Mouse (Mus musculus) stomach, embryonic 15.5 days (tissue): Measurements from ENCODE around the gene Mettl7a2. TPM values are rescaled to one million over a fixed set of nuclear protein-coding genes. Genes with fewer than 3 reads are reported as not detected.
A peak's percentile ranks its signal among the peaks of the same experiment; 100 is the strongest.
"Not testable (repeated sequence)": the region's sequence is repeated elsewhere in the genome, so short reads cannot be mapped to it uniquely, and the experiment has no call there.

Source experiments
- ATAC-seq: fragments of 200-750 bp; cut with Nextera tagmentation; 2 replicates; pipeline ENCODE4 v1.8.0; 2017; ENCODE audit warnings: low read depth, moderate number of reproducible peaks, moderate TSS enrichment; ENCODE audit not compliant: insufficient read depth, low FRiP score
- H3K27ac ChIP-seq: fragments of 300-500 bp; sonication (generic); 2 replicates; pipeline ENCODE4 v1.5.1; 2015; ENCODE audit warnings: mild to moderate bottlenecking, inconsistent platforms
- H3K27me3 ChIP-seq: fragments of 300-500 bp; sonication (generic); replicated peaks from 2 replicates; pipeline ENCODE4 v1.6.1; 2015; ENCODE audit warnings: inconsistent platforms
- H3K36me3 ChIP-seq: fragments of 300-500 bp; sonication (generic); 2 replicates; pipeline ENCODE4 v1.6.1; 2015; ENCODE audit warnings: inconsistent platforms
- H3K4me1 ChIP-seq: fragments of 300-500 bp; sonication (generic); 2 replicates; pipeline ENCODE4 v1.6.1; 2015; ENCODE audit warnings: inconsistent platforms
- H3K4me2 ChIP-seq: fragments of 300-500 bp; sonication (generic); 2 replicates; pipeline ENCODE4 v1.6.1; 2015; ENCODE audit warnings: mild to moderate bottlenecking, inconsistent platforms
- H3K4me3 ChIP-seq: fragments of 300-500 bp; sonication (generic); replicated peaks from 2 replicates; pipeline ENCODE4 v1.5.1; 2015; ENCODE audit warnings: inconsistent platforms
- H3K9ac ChIP-seq: fragments of 300-500 bp; sonication (generic); 2 replicates; pipeline ENCODE4 v1.6.1; 2015; ENCODE audit warnings: inconsistent platforms
- H3K9me3 ChIP-seq: fragments of 300-500 bp; sonication (generic); 2 replicates; pipeline ENCODE4 v1.6.1; 2016; ENCODE audit warnings: inconsistent platforms
- WGBS: fragments of 180-500 bp; shearing (Covaris S2); methylation state at CpG from one replicate; pipeline ENCODE4 v1.1.7; 2015; 5-methylcytosine and 5-hydroxymethylcytosine counted together
- polyA plus RNA-seq: library from polyadenylated mRNA; unstranded; fragments of >200 nt; fragmentation: Nextera tagmentation; extraction: Ambion mirVana; gene quantifications from 2 replicates; pipeline ENCODE4 v1.2.1, GENCODE M21; 2015

Gene Mettl7a2
- polyA plus RNA-seq = not detected in 2 replicates

DNA sequence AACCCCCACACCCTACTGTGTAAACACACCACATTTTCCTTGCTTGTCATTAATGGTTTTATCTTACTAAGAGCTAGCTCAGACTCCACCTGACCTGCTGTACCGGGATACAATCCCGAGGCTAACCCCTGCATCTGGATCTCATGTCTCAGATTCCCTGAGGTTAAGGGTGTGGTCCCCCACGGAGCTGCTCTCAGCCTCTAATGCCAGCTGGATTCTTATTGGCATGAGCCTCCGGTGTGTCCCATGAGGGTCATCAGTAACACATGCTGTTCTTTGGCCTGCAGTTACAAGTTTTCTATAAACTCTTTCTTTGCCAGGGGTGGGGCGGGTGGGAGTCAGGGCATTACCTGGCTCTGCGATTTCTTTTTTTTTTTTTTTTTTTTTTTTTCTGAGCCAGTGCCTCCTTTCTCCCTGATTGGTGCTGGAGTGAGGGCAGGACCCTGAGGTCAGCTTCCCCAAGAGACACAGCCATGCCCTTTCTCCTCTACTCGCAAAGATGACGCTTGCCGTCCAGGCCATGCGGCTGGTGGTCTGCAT is at the start of gene Mettl7a2, which contains the start of gene Methig1:
Gene Mettl7a2 (plus strand): TSS at position 490 of the 540 bp plus-strand sequence.
Gene Methig1 (plus strand): TSS at position 439 of the 540 bp plus-strand sequence.
- Histone ChIP-seq H3K9ac (no peak within 1 kb of the TSS), H3K9me3 (no peaks in the 10 kb centered on the region), H3K4me1 (no peaks in the 10 kb centered on the region; the same call in 1 of the 2 replicates), H3K36me3 (no peaks in the 10 kb centered on the region), H3K27ac (no peak within 1 kb of the TSS), H3K27me3 (no peaks in the 10 kb centered on the region), H3K4me2 (no peak within 1 kb of the TSS), H3K4me3 (no peak within 1 kb of the TSS)
- ATAC-seq = no peak
- WGBS = 84% methylated on average over 10 of the region's 10 CpGs

DNA sequence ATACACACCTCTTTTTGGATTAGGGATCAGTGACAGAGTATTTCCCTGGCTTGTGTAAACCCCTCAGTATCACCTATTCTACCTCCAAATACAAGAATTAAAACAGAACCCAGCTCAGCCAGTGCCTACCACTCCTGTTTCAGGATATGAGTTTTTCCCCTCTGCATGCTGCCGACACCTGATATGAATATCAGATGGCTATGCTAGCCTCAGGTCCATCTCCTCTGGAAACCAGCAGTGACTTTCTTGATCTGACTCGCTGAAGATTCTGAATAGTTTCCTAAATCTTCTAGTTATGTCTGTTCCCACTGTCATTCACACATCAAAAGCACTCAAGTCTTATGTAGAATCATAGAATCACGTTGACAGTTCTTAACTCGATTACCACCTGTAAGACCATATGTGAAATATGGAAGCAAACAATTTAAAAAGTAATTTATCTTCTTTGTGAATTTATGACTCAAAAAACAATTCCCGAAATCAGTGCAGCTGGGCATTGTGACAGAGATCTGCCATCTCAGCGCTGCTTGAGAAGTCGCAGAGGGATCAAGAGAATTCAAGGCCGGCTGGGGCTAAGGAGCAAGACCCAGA is 49.5 kb upstream of the Mettl7a2 start:
- WGBS = 39% methylated on average over 8 of the region's 8 CpGs
- 0 out of 2 replicates have a peak, but pooled peaks cover 3% of the 10 kb centered on the region for H3K4me1 ChIP-seq
- no peaks in the 10 kb centered on the region for H3K9me3 ChIP-seq
- peak overlapping the region; percentile 91; the same call in 1 of the 2 replicates for H3K27ac ChIP-seq
- H3K9ac ChIP-seq = no peak overlapping the region
- no peaks in the 10 kb centered on the region for H3K27me3 ChIP-seq
- no peaks in the 10 kb centered on the region for H3K36me3 ChIP-seq
- H3K4me2 ChIP-seq = peak overlapping the region; percentile 78
- no peak for ATAC-seq
- peak overlapping the region; percentile 57; the same call in 1 of the 2 replicates for H3K4me3 ChIP-seq

DNA sequence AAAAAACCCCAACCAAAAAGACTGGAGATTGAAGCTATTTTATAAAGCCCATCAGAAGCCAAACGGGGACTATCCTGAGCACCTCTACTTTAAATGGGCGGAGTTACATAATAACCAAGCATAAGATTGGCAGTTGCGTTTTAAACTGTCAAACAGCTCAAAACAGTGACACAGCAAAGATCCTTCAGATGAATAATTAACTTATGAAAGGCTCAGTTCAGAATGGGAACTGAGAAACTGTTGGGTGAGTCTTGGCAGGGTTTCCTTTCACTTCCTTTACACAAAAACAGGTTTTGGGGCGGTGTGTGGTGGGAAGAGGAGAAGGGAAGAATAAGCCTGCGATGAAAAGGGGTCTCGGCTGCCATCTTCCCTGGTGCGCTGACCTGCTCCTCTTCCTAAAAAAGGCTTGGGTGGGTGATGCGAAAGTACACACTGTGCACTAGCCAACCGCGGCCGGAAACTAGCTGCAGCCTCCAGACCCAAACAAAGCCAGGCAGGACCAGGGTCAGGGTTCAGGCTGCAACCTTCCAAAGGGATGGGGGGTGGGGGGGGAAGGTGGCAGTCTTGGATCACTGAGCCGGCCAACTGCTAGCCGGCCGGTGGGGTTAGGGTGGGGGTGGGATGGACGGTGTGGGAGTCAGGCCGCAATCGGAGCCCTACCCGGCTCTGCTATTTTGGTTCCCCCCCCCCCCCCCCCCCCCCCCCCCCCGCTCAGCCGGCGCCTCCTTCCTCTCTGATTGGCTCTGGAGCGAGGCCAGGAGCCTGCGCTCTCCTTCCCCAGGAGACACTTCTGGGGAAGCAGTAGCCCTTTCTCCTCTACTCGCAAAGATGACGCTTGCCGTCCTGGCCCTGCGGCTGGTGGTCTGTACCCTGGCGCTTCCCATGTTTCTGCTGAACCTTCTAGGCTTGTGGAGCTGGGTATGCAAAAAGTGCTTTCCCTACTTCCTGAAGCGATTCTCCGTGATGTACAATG is 48.7 kb upstream of the Mettl7a2 start, which contains the start of gene Mettl7a1:
Gene Mettl7a1 (plus strand): TSS at position 122 of the 973 bp plus-strand sequence.
- Histone ChIP-seq H3K36me3 (no peaks in the 10 kb centered on the region), H3K27me3 (no peaks in the 10 kb centered on the region), H3K9me3 (no peaks in the 10 kb centered on the region), H3K4me3 (peak within 1 kb of the TSS; percentile 57), H3K4me1 (0 out of 2 replicates have a peak, but pooled peaks cover 3% of the 10 kb centered on the region), H3K9ac (peak within 1 kb of the TSS; percentile 23; the same call in 1 of the 2 replicates), H3K27ac (peak within 1 kb of the TSS; percentile 91), H3K4me2 (peak within 1 kb of the TSS; percentile 78)
- ATAC-seq = peak; percentile 72
- 2% methylated on average over 21 of the region's 30 CpGs for WGBS

DNA sequence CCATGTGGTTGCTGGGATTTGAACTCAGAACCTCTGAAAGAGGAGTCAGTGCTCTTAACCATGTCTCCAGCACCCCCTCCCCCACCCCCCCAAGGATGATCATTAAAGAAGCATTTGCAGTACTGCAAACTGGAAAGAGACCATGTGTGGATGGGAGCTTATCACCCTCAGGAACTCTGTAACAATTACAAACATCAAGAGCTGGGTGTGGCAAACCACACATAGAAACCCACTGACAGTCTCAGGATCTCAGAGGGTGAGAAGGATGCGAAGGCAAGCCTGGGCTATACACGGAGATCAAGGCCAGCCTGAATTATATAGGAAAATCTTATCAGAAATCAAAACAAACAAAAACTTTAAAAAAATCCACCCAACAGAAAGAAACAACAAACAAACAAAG is 46.8 kb upstream of the Mettl7a2 start:
- 73% methylated on average over 2 of the region's 2 CpGs for WGBS
- no peaks in the 10 kb centered on the region for H3K9me3 ChIP-seq
- H3K9ac ChIP-seq = no peak overlapping the region
- no peak overlapping the region for H3K4me3 ChIP-seq
- H3K27me3 ChIP-seq = no peaks in the 10 kb centered on the region
- 0 out of 2 replicates have a peak, but pooled peaks cover 3% of the 10 kb centered on the region for H3K4me1 ChIP-seq
- H3K27ac ChIP-seq = no peak overlapping the region
- peak overlapping the region; percentile 78; the same call in 1 of the 2 replicates for H3K4me2 ChIP-seq
- no peak for ATAC-seq
- H3K36me3 ChIP-seq = no peaks in the 10 kb centered on the region

DNA sequence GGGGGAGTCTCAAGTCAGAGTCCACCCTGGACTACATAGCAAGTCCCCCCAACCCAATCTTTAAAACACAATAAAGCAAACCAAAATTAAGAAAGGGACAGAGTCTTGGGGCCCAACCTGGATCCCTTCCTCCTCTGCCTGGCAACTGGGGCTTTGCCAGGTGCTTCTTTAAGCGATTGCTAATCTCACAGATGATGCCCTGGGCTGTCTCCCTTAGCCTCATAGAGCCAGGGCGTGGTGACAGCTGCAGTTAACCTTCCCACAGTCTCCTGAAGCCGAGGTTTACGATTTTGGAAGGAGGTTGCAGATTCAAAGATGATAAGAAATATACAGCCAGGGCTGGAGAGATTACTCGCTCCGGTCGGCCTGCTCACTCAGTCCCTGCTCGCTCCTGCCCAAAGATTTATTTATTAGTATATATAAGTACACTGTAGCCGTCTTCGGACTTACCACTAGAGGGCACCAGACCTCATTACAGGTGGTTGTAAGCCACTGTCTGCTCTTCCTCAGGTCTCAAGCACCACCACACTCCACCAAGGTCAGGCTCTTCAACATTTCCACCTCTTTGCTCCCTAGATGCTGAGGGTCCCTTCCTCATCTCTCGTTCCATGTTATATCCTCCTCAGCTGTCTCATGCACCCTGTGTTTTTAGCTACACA is 45.4 kb upstream of the Mettl7a2 start:
- H3K4me3 ChIP-seq, H3K27ac ChIP-seq, H3K4me2 ChIP-seq, H3K9me3 ChIP-seq, H3K36me3 ChIP-seq, H3K27me3 ChIP-seq, H3K4me1 ChIP-seq, H3K9ac ChIP-seq: not testable (repeated sequence)
- 40% methylated on average over 11 of the region's 11 CpGs for WGBS
- ATAC-seq = 0 out of 2 replicates have a peak, but pooled peaks have one; percentile 45

DNA sequence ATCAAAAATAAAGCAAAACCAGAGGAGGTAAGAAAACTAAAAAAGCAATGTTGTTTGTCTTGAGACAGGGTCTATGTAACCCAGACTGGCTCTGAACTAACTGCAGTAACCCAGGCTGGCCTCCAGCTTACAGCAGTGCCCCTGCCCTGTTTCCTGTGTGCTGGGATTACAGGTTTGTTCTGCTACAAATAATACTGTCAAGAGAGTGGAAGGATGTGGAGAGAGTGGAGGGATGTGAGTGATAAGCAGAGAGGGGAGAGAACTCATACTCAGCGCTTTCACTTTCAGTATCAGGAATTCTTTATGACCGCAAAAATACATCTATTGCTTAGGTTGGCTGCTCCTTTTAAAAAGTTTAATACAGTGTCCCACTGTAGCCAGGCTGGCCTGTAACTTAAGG is 40.7 kb upstream of the Mettl7a2 start:
- no peak overlapping the region for H3K27ac ChIP-seq

DNA sequence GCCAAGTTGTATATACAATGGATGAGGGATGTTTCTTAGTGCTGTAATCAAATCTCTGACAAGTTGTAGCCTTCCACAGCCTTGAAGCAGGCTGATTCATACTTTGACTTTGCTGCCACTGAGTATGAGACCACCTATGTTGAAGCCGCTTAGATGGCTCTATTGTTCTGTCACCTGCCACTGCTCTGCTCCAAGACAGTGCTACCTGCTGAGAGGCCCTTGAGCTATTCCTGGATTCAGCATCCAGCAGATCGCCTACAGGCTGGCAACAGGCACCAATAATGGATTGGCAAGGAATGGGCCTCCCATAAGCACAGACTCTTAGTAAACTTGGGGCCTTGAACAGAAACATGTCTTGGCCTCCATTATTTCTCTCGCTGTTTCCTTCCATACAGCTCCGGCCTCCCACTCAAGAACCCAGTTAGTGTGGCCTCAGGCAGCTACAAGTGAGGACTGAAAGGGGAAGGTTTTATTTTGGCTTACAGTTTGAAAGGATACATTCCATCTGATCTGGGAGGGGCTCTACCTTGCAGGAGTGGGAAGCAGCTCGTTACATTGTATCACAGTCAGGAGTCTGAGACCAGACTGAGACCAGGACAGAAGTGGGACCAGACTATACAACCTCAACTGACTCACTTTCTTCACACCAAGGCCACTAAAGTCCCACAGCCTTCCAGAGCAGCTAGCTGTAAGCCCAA is 38.4 kb upstream of the Mettl7a2 start:
- Histone ChIP-seq H3K9ac (no peak overlapping the region), H3K27me3 (no peaks in the 10 kb centered on the region), H3K4me3 (no peak overlapping the region), H3K4me2 (no peak overlapping the region), H3K27ac (no peak overlapping the region), H3K36me3 (no peaks in the 10 kb centered on the region), H3K9me3 (no peaks in the 10 kb centered on the region), H3K4me1 (no peaks in the 10 kb centered on the region)
- 92% methylated on average over 5 of the region's 5 CpGs for WGBS
- no peak for ATAC-seq

More for the DNA sequence above, 40.7 kb upstream of the Mettl7a2 start:
- Histone ChIP-seq H3K4me3 (no peak overlapping the region), H3K27me3 (no peaks in the 10 kb centered on the region), H3K4me1 (no peaks in the 10 kb centered on the region), H3K36me3 (no peaks in the 10 kb centered on the region), H3K9ac (no peak overlapping the region), H3K9me3 (no peaks in the 10 kb centered on the region), H3K4me2 (no peak overlapping the region)
- no peak for ATAC-seq
- 61% methylated on average over 2 of the region's 2 CpGs for WGBS

DNA sequence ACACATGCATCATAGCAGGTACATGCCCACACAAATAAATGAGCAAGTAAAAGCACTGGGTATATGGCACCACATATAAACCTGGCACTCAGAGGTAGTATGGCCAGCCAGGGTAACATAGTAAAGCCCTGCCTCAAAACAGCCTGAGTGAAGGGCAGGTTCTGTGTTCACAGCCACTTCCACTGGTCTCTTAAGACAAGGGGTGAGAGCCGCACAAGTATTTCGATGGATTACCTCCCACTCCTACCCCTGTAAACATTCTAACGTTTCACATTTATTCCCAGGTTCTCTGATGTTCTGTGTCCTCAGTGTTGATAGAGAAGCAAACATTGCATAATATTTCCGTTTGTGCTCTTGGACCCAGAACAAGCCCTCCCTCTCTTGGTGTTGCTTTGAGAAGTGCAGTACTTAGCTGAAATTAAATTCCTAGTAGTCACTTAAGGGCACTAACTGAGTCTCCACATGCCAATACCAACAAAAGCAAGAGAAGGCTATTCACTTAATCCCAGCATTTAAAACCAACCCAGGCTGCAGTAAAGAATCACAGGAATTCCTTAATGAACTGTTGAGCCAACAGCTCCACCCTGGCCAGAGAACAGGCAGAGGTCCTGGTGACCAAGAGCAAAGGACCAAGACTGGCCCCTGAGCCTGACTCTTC is 34.9 kb upstream of the Mettl7a2 start:
- not testable (repeated sequence) for ATAC-seq, H3K4me1 ChIP-seq, H3K4me2 ChIP-seq, H3K36me3 ChIP-seq, H3K9me3 ChIP-seq, H3K4me3 ChIP-seq, H3K27me3 ChIP-seq, H3K9ac ChIP-seq, H3K27ac ChIP-seq
- 26% methylated on average over 4 of the region's 4 CpGs for WGBS

DNA sequence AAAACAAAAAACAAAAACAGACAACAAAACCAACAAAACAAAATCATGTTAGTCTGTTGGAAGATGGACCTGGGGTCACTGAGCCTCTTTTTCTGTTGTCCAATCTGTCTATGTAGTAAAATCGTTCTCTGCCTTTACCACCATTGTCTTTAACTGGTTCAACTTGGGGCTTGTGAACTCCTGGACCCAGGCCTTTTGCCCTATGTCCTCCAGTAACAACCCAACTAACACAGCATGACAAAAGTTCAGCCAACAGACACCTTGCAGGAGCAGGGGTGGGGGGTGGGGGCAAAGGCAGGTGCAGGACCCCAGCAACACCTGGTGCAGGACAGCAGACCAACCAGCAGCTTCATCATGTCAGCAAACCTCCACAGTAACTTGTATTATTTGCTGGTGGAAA is 33.1 kb upstream of the Mettl7a2 start:
- no peak for ATAC-seq
- 87% methylated on average over 1 of the region's 1 CpGs for WGBS
- Histone ChIP-seq H3K4me3 (no peak overlapping the region), H3K4me2 (no peak overlapping the region), H3K9me3 (no peaks in the 10 kb centered on the region), H3K9ac (no peak overlapping the region), H3K27ac (no peak overlapping the region), H3K4me1 (no peaks in the 10 kb centered on the region), H3K36me3 (no peaks in the 10 kb centered on the region), H3K27me3 (no peaks in the 10 kb centered on the region)

DNA sequence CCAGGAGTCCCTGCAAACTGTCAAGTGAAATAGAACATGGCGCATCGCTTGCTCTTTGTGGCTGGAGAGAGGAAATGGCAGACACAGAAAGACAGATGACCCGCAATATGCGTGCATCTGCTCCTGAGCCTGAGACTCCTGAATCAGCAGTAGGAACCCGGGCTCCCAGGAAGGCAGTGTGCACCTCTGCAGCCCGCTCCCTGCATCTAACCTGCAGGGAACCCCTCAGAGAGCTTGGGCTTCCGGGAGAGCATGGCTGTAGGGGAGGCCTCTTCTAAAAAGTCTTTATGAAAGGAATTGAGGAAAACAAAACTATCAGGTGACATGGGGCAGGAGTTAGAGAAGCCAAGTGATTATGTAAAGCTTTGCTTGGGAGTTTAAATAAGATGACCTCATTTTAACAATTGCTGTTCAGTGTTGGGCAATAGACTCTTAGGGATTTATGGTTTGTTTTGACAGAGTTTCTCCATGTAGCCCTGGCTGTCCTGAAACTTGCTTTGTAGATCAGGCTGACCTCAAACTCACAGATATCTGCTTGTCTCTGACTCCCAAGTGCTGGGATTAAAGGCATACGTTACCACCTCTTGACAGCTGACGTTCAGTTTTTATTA is 32.6 kb upstream of the Mettl7a2 start:
- no peak overlapping the region for H3K4me2 ChIP-seq
- no peaks in the 10 kb centered on the region for H3K9me3 ChIP-seq
- H3K4me1 ChIP-seq = no peaks in the 10 kb centered on the region
- H3K4me3 ChIP-seq = no peak overlapping the region
- no peak overlapping the region for H3K9ac ChIP-seq
- no peaks in the 10 kb centered on the region for H3K27me3 ChIP-seq
- ATAC-seq = no peak
- H3K36me3 ChIP-seq = no peaks in the 10 kb centered on the region
- WGBS = 48% methylated on average over 9 of the region's 9 CpGs
- H3K27ac ChIP-seq = no peak overlapping the region
